Mouse (Mus musculus) forebrain, embryonic 12.5 days (tissue): Measurements from ENCODE around the gene Nfat5. TPM values are rescaled to one million over a fixed set of nuclear protein-coding genes. Genes with fewer than 3 reads are reported as not detected.
A peak's percentile ranks its signal among the peaks of the same experiment; 100 is the strongest.

Source experiments
- ATAC-seq: fragments of 200-750 bp; cut with Nextera tagmentation; 2 replicates; pipeline ENCODE4 v1.8.0; 2017; ENCODE audit warnings: moderate TSS enrichment; ENCODE audit not compliant: low FRiP score
- H3K27ac ChIP-seq: fragments of 300-500 bp; sonication (generic); 2 replicates; pipeline ENCODE4 v1.5.1; 2016; ENCODE audit warnings: mild to moderate bottlenecking
- H3K27me3 ChIP-seq: fragments of 300-500 bp; sonication (generic); 2 replicates; pipeline ENCODE4 v1.6.1; 2016; ENCODE audit warnings: mild to moderate bottlenecking
- H3K36me3 ChIP-seq: fragments of 300-500 bp; sonication (generic); replicated peaks from 2 replicates; pipeline ENCODE4 v1.6.1; 2016; ENCODE audit warnings: mild to moderate bottlenecking
- H3K4me1 ChIP-seq: fragments of 300-500 bp; sonication (generic); 2 replicates; pipeline ENCODE4 v1.6.1; 2016
- H3K4me2 ChIP-seq: fragments of 300-500 bp; sonication (generic); 2 replicates; pipeline ENCODE4 v1.6.1; 2016; ENCODE audit warnings: mild to moderate bottlenecking, moderate library complexity
- H3K4me3 ChIP-seq: fragments of 300-500 bp; sonication (generic); replicated peaks from 2 replicates; pipeline ENCODE4 v1.5.1; 2016; ENCODE audit warnings: mild to moderate bottlenecking
- H3K9ac ChIP-seq: fragments of 300-500 bp; sonication (generic); 2 replicates; pipeline ENCODE4 v1.6.1; 2016; ENCODE audit warnings: mild to moderate bottlenecking
- H3K9me3 ChIP-seq: fragments of 300-500 bp; sonication (generic); 2 replicates; pipeline ENCODE4 v1.6.1; 2016
- WGBS: fragments of 180-500 bp; shearing (Covaris S2); methylation state at CpG from one replicate; pipeline ENCODE4 v1.1.7; 2016; 5-methylcytosine and 5-hydroxymethylcytosine counted together
- polyA plus RNA-seq: library from polyadenylated mRNA; unstranded; fragments of >200 nt; fragmentation: Nextera tagmentation; extraction: Ambion mirVana; gene quantifications from 2 replicates; pipeline ENCODE4 v1.2.1, GENCODE M21; 2016

The Nfat5 gene
- polyA plus RNA-seq, 1 experiment from 2014 or later: 14.0 TPM

DNA sequence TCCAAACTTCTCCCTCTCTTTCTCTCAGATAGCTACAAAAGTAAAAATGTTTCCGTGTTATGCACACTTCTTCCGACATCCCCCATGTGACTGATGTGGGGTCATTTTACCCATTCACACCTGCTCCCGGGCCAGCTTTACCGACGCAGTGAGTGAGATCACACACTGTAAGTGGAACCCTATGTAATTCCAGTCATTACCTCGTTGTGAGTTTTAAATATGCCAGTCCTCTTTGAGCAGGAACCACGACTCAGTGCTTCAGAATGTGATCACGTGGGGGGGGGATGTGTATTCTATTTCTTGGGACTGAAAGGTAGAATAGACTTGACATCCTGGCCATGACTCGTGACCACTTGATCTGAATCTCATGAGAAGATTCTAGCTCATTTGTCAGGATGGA is 24.8 kb upstream of the Nfat5 start:
- Histone ChIP-seq H3K27ac (no peak overlapping the region), H3K4me3 (no peak overlapping the region), H3K9ac (no peak overlapping the region), H3K27me3 (no peaks in the 10 kb centered on the region), H3K36me3 (no peaks in the 10 kb centered on the region), H3K9me3 (no peaks in the 10 kb centered on the region), H3K4me2 (no peak overlapping the region), H3K4me1 (peaks cover 4% of the 10 kb centered on the region; the same call in 1 of the 2 replicates)
- ATAC-seq: no peak
- 80% methylated on average over 9 of the region's 9 CpGs for WGBS

DNA sequence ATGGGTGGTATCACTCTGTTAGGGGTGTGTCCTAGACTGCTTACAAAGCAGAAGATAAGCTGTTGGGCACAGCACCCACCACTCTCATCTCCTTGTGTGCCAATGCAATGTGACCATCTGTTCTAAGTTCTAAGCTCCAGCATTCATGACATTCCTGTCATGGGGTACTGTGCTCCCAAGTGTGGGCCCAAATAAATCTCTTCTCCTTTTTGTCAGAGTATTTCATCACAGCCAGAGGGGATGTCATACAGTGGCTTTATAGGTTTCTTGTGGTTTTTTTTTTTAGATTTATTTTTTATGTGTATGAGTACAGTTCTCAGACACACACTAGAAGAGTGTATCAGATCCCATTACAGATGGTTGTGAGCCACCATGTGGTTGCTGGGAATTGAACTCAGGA is 24.1 kb upstream of the Nfat5 start:
- no peaks in the 10 kb centered on the region for H3K9me3 ChIP-seq
- peaks cover 4% of the 10 kb centered on the region; the same call in 1 of the 2 replicates for H3K4me1 ChIP-seq
- no peak overlapping the region for H3K27ac ChIP-seq
- H3K36me3 ChIP-seq: no peaks in the 10 kb centered on the region
- no peaks in the 10 kb centered on the region for H3K27me3 ChIP-seq
- H3K4me2 ChIP-seq: no peak overlapping the region
- no peak for ATAC-seq
- H3K4me3 ChIP-seq: no peak overlapping the region
- H3K9ac ChIP-seq: no peak overlapping the region

DNA sequence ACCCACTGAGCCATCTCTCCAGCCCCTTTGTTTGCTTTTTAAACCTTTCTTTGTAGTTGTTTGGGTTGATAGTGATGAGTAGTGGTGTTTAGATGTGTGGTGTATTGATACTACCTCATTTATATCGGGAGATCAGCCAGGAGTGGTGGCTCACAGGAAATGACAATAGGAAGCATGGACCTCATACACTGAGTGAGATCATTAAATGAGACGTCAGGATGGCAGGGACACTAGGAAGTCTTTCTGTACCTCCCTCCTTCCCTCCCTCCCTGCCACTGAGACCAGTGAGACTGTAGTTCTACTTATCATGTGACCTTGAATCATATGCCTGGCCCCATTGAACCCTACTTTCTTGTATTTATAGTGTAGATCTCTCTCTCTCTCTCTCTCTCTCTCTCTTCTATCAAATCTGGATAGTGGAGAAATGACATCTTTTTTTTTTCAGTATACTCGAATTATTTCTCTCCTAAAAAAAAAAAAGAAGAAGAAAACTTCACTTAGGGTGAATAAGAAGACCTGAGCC is 23.6 kb upstream of the Nfat5 start:
- Histone ChIP-seq H3K27ac (no peak overlapping the region), H3K36me3 (no peaks in the 10 kb centered on the region), H3K4me1 (peaks cover 4% of the 10 kb centered on the region; the same call in 1 of the 2 replicates), H3K27me3 (no peaks in the 10 kb centered on the region), H3K4me2 (no peak overlapping the region), H3K9ac (no peak overlapping the region), H3K9me3 (no peaks in the 10 kb centered on the region), H3K4me3 (no peak overlapping the region)
- ATAC-seq: no peak
- WGBS: 63% methylated on average over 3 of the region's 3 CpGs

DNA sequence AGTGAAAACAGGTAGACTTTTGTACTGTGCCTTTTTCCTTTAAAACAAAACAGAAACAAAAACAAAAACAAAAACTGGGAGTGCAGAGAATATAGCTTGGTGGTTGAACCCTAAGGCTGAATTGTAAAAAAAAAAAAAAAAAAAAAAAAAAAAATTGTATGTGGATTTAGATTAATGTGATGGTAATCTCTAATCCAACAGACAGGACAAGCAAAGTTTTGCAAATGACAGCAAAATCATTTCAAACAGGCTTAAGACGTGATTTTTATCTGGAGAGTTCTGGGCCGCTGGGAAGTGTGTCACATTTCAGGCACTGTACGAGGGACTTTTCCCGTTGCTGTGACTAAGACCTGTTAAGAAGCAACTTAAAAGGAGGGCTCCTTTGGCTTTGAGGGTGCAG is 23.0 kb upstream of the Nfat5 start:
- no peaks in the 10 kb centered on the region for H3K36me3 ChIP-seq
- peaks cover 4% of the 10 kb centered on the region; the same call in 1 of the 2 replicates for H3K4me1 ChIP-seq
- no peak overlapping the region for H3K27ac ChIP-seq
- H3K4me2 ChIP-seq: no peak overlapping the region
- H3K27me3 ChIP-seq: no peaks in the 10 kb centered on the region
- H3K9ac ChIP-seq: no peak overlapping the region
- ATAC-seq: no peak
- H3K9me3 ChIP-seq: no peaks in the 10 kb centered on the region
- no peak overlapping the region for H3K4me3 ChIP-seq
- 75% methylated on average over 4 of the region's 4 CpGs for WGBS

DNA sequence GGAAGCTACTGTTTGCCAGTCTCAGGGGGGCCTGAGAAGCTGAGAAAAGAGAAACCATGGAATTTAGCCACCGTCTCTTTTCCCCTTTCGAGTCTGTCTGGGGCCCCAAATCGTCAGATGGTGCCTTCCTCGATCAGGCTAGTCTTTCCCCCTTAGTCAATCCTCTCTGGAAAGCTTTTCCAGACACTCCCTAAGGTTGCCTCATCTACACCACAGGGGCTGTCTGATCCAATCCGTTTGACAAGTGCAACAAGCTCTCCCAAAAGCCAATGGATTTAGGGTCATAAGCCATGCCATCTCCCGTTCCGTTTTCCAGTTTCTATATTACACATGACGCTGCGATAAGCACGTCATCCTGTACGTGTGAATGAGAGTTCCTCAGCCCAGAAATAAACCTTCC is 22.5 kb upstream of the Nfat5 start:
- ATAC-seq: no peak
- 77% methylated on average over 11 of the region's 11 CpGs for WGBS
- H3K4me2 ChIP-seq: no peak overlapping the region
- H3K27me3 ChIP-seq: no peaks in the 10 kb centered on the region
- no peaks in the 10 kb centered on the region for H3K36me3 ChIP-seq
- peaks cover 3% of the 10 kb centered on the region; the same call in 1 of the 2 replicates for H3K4me1 ChIP-seq
- no peak overlapping the region for H3K4me3 ChIP-seq
- no peak overlapping the region for H3K27ac ChIP-seq
- no peak overlapping the region for H3K9ac ChIP-seq
- H3K9me3 ChIP-seq: no peaks in the 10 kb centered on the region

DNA sequence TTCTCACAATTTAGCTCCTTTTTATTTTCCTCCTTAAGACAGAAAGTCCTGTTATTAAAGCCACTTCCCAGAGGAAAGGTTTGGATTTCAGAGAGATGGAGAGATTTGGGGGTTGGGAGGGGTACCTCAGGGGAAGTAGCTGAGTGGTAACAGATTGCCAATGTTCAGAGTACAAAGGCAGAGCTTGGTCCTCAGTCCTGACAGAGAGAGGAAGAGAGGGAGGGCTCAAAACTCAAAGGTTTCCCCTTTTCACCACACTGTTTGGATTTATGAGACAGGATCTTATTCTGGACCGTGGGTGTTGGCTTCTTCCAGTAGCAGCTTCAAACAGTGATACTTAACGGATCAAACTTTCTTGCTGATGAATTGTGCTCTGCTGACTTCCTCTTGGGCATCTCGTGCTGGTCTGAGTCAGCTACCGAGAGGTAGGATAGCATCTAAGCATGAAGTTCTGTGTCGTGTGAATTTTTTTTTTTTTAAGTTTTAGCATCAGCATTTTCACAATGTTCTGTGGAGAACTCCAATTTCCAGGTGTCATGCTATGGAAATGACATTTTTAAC is 15.9 kb upstream of the Nfat5 start:
- H3K27me3 ChIP-seq: no peaks in the 10 kb centered on the region
- no peak overlapping the region for H3K27ac ChIP-seq
- no peak for ATAC-seq

DNA sequence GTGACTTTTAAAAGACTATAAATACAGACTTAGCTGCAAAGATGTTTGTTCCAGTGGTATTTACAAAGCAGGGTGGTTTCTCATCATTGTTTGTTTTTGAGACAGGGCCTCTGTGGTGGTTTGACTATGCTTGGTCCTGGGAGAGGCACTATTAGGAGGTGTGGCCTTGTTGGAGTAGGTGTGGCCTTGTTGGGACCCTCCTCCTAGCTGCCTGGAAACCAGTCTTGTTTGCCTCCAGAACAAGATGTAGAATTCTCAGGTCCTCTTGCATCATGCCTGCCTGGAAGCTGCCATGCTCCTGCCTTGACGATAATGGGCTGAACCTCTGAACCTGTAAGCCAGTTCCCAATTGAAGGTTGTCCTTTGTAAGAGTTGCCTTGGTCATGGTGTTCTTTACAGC is 14.7 kb upstream of the Nfat5 start:
- no peaks in the 10 kb centered on the region for H3K36me3 ChIP-seq
- H3K4me1 ChIP-seq: no peaks in the 10 kb centered on the region
- H3K9ac ChIP-seq: no peak overlapping the region
- H3K9me3 ChIP-seq: no peaks in the 10 kb centered on the region
- 95% methylated on average over 1 of the region's 1 CpGs for WGBS
- H3K4me3 ChIP-seq: no peak overlapping the region
- no peak overlapping the region for H3K27ac ChIP-seq
- no peaks in the 10 kb centered on the region for H3K27me3 ChIP-seq
- ATAC-seq: no peak
- no peak overlapping the region for H3K4me2 ChIP-seq

More for the DNA sequence above, 15.9 kb upstream of the Nfat5 start:
- no peaks in the 10 kb centered on the region for H3K4me1 ChIP-seq
- no peak overlapping the region for H3K4me3 ChIP-seq
- H3K9me3 ChIP-seq: no peaks in the 10 kb centered on the region
- WGBS: 81% methylated on average over 5 of the region's 5 CpGs
- H3K36me3 ChIP-seq: no peaks in the 10 kb centered on the region
- no peak overlapping the region for H3K9ac ChIP-seq
- no peak overlapping the region for H3K4me2 ChIP-seq

DNA sequence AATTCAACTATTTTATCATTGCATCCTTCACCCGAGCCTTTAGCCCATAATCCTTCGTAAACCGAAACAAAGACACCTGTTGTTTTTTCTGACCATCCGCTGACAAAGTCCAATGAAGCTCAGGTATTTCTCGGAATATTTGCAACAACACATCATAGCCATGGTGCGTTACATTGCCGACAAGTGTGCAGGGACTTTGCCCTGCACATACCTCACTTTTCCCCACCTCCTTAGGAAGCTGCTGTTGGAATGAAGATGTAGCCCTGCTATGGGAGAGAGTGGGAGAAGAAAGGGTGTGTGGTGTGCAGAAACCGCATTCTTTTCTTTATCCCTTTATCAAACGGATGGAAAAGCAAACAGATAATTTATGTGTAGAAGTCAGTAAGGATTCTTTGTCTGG is 6.6 kb upstream of the Nfat5 start:
- Histone ChIP-seq H3K36me3 (no peaks in the 10 kb centered on the region), H3K27ac (no peak overlapping the region), H3K4me2 (no peak overlapping the region), H3K4me1 (no peaks in the 10 kb centered on the region), H3K27me3 (no peaks in the 10 kb centered on the region), H3K9ac (no peak overlapping the region), H3K9me3 (no peaks in the 10 kb centered on the region), H3K4me3 (no peak overlapping the region)
- WGBS: 80% methylated on average over 9 of the region's 9 CpGs
- no peak for ATAC-seq

DNA sequence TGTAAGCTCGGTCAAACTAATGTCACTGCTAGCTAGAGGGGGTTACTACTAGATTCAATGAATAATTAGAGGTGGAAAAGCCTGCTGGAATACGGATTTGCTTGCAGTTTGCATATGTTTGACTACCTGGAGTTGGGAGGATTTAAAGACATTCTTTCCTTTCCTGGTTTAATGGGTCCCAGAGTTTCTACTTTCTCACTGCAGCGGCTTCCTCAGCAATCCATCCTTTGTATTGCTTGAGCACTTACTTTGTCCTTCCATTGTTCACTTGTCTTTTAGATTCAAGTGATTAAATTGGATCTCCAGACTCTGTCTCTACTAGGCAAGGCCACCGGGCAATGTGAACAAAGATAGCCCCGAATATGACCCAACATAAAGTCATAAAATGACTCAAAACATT is 5.7 kb upstream of the Nfat5 start:
- H3K27ac ChIP-seq: no peak overlapping the region
- no peak overlapping the region for H3K4me3 ChIP-seq
- H3K9ac ChIP-seq: no peak overlapping the region
- no peaks in the 10 kb centered on the region for H3K36me3 ChIP-seq
- H3K4me2 ChIP-seq: no peak overlapping the region
- no peaks in the 10 kb centered on the region for H3K27me3 ChIP-seq
- H3K9me3 ChIP-seq: no peaks in the 10 kb centered on the region
- WGBS: 40% methylated on average over 5 of the region's 5 CpGs
- H3K4me1 ChIP-seq: peaks cover 8% of the 10 kb centered on the region
- ATAC-seq: no peak

DNA sequence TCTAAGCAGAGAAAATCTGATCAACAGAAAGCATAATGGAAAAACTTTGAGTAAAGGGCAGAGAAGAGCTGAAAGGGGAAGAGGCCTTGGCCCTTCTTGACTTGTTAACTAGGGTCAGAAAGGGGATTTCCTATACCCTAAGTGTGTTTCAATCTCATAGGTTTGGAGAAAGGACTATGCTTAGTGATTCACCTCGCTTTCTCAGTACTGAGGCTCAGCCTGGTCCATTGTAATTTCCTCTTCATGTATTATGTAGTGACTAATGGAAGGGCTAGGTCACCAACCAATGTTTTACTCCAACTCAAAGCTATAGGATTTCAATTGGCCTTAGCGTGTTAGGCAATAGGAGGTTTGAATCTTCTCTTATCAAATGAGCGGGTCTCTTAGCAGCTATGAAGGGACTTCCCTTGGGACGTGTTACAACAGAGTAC is 2.1 kb upstream of the Nfat5 start:
- no peak for ATAC-seq
- H3K4me1 ChIP-seq: peaks cover 19% of the 10 kb centered on the region
- no peak overlapping the region for H3K27ac ChIP-seq
- H3K9me3 ChIP-seq: no peaks in the 10 kb centered on the region
- no peak overlapping the region for H3K9ac ChIP-seq
- 95% methylated on average over 4 of the region's 4 CpGs for WGBS
- H3K36me3 ChIP-seq: no peaks in the 10 kb centered on the region
- no peaks in the 10 kb centered on the region for H3K27me3 ChIP-seq
- no peak overlapping the region for H3K4me3 ChIP-seq
- no peak overlapping the region for H3K4me2 ChIP-seq

DNA sequence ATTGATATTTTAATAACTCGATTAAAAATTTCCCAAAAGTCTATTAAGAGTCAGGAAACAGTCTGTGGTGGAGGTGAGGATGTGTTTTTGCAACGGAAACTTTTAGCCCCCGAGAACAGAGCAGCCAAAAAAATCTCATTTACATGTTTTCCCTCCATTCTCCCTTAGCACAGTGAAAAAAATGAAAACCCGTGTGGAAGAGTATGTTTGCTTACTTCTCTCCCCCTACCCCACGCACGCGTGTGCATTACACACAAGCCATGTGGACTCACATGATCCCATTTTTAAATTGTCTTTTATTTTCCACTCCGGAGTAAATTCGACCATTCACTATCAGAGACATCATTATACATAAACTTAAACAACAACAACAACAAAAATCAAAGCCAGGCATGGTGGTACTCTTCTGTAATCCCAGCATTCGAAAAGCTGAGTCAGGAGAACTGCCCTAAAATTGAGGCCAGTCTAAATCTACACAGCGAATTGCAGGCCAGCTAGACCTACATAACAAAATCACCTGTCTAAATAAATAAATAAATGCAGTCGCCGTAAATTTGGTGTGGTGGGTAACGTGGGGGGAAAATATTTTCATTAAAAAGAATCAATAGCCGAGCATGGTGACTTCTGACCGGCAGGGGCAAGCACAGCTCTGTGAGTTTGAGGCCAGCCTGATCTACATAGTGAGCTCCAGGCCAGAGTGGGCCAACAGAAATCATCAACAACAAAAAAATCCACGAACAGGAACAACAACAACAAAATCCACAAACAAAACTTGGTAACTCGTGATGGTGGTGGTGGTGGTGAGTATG is 947 bp upstream of the Nfat5 start:
- peak overlapping the region; percentile 95 for H3K4me3 ChIP-seq
- no peaks in the 10 kb centered on the region for H3K9me3 ChIP-seq
- peak overlapping the region; percentile 64 for H3K4me2 ChIP-seq
- H3K36me3 ChIP-seq: no peaks in the 10 kb centered on the region
- no peaks in the 10 kb centered on the region for H3K27me3 ChIP-seq
- H3K4me1 ChIP-seq: peaks cover 19% of the 10 kb centered on the region
- ATAC-seq: no peak; the same call in 1 of the 2 replicates
- WGBS: 58% methylated on average over 18 of the region's 18 CpGs
- H3K9ac ChIP-seq: peak overlapping the region; percentile 96; the same call in 1 of the 2 replicates
- H3K27ac ChIP-seq: peak overlapping the region; percentile 96

DNA sequence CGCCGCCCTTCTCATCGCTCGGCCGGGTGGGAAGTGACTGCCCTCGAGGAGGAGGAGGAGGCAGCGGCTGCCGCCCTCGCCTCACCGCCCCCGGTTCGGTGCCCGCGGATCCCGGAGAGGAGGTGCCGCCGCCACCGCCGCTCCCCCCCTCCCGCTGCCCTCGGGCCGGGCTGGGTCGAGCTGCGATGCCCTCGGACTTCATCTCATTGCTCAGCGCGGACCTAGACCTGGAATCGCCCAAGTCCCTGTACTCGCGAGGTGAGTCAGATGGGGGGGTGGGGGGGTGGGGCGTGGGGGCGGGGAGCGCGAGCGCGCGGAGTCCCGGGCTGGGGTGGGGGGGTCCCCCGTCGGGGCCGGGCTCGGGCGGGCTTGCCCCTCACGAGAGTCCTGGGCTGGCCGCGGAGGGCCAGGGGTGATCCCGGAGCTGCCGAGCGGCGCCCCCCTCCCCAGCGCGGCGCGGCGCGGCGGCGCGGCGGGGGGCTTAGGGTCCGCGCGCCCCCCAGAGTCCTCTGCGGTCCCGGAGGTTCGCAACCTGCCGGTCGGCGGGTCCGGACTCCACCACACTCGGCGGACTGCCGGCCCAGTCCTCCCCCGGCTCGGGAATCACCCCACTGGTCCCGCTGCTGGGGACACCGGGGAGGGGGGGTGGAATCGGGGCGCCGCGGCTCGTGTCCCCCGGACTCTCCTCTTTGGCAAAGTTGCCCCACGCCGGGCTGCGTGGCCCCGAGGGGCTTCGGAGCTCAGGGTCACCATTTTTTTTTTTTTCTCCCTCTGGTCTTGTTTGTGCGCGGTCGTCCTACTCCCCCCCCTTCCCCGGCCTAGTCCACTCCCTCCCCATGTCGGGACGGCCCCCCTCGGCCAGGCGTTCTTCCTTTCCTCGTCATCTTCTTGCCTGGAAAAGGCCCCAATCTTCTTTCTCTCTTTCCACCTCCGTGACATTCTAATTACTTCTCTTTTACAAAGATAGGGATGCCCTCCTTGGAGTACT is 665 bp downstream of the Nfat5 start:
- peak; percentile 67 for ATAC-seq
- Histone ChIP-seq H3K4me3 (peak overlapping the region; percentile 95), H3K4me2 (peak overlapping the region; percentile 64), H3K27me3 (no peaks in the 10 kb centered on the region), H3K9ac (peak overlapping the region; percentile 96), H3K27ac (peak overlapping the region; percentile 96), H3K9me3 (no peaks in the 10 kb centered on the region), H3K36me3 (no peaks in the 10 kb centered on the region), H3K4me1 (peaks cover 19% of the 10 kb centered on the region)
- WGBS: under 1% methylated on average over 65 of the region's 98 CpGs
